Mouse (Mus musculus): ENCODE data around the gene Oasl2. TPM values are rescaled to one million over a fixed set of nuclear protein-coding genes. Genes with fewer than 3 reads are reported as not detected.

The Oasl2 gene
- polyA plus RNA-seq, 1 experiment from 2014 or later: 3.0 TPM

Small RNA genes lying within 50 kb of the gene (microRNA-seq; reads per million reads assigned to microRNA genes)
- gene Mir6240: 6.3 reads per million, percentile 21 among the genes with 10 or more reads in this experiment

Other genes with a start within 250 kb of the Oasl2 start
- 10.8 and 13.9 TPM in 2 replicates for gene Trpv4, start 238.5 kb upstream of the Oasl2 start, polyA plus RNA-seq (2015; fragmentation: Nextera tagmentation; extraction: Ambion mirVana)
- gene Gltp, start 206.0 kb upstream of the Oasl2 start, polyA plus RNA-seq (2015; fragmentation: Nextera tagmentation; extraction: Ambion mirVana): 88.4 and 94.6 TPM in 2 replicates
- gene Tchp, start 189.2 kb upstream of the Oasl2 start, polyA plus RNA-seq (2015; fragmentation: Nextera tagmentation; extraction: Ambion mirVana): 19.6 and 19.8 TPM in 2 replicates
- gene Ankrd13a, start 122.3 kb upstream of the Oasl2 start, polyA plus RNA-seq (2015; fragmentation: Nextera tagmentation; extraction: Ambion mirVana): 45.9 and 47.0 TPM in 2 replicates
- gene Git2, start 121.4 kb upstream of the Oasl2 start, polyA plus RNA-seq (2015; fragmentation: Nextera tagmentation; extraction: Ambion mirVana): 49.6 and 49.8 TPM in 2 replicates
- gene 1500011B03Rik, start 73.5 kb upstream of the Oasl2 start, polyA plus RNA-seq (2015; fragmentation: Nextera tagmentation; extraction: Ambion mirVana): 103 TPM in 2 replicates
- gene 4930519G04Rik, start 43.3 kb upstream of the Oasl2 start, polyA plus RNA-seq (2015; fragmentation: Nextera tagmentation; extraction: Ambion mirVana): 0.45 TPM in 1 of 2 replicates, not detected in the other
- gene Gm9936, start 38.3 kb upstream of the Oasl2 start, polyA plus RNA-seq (2015; fragmentation: Nextera tagmentation; extraction: Ambion mirVana): 0.51 and 0.56 TPM in 2 replicates
- gene Oasl1, start 26.3 kb downstream of the Oasl2 start, polyA plus RNA-seq (2015; fragmentation: Nextera tagmentation; extraction: Ambion mirVana): 0.48 and 0.56 TPM in 2 replicates
- 69.2 and 72.6 TPM in 2 replicates for gene 2210016L21Rik, start 45.2 kb downstream of the Oasl2 start, polyA plus RNA-seq (2015; fragmentation: Nextera tagmentation; extraction: Ambion mirVana)
- 0.26 TPM in 1 of 2 replicates, not detected in the other for gene Hnf1a, start 74.2 kb downstream of the Oasl2 start, polyA plus RNA-seq (2015; fragmentation: Nextera tagmentation; extraction: Ambion mirVana)
- gene Sppl3, start 114.2 kb downstream of the Oasl2 start, polyA plus RNA-seq (2015; fragmentation: Nextera tagmentation; extraction: Ambion mirVana): 18.2 and 18.6 TPM in 2 replicates
- gene Gm10401, start 201.4 kb downstream of the Oasl2 start, polyA plus RNA-seq (2015; fragmentation: Nextera tagmentation; extraction: Ambion mirVana): 44.5 TPM in 2 replicates
- gene Acads, start 222.4 kb downstream of the Oasl2 start, polyA plus RNA-seq (2015; fragmentation: Nextera tagmentation; extraction: Ambion mirVana): 48.2 and 52.5 TPM in 2 replicates
- 43.5 and 44.4 TPM in 2 replicates for gene Unc119b, start 238.0 kb downstream of the Oasl2 start, polyA plus RNA-seq (2015; fragmentation: Nextera tagmentation; extraction: Ambion mirVana)

All from embryonic facial prominence, embryonic 13.5 days (tissue).